Mouse (Mus musculus) urinary bladder, adult 18-20 months (tissue): ENCODE data around the gene Trim27.

Experiments used
- DNase-seq, 2 experiments: peaks; one replicate each; pipeline ENCODE4 v3.0.0; 2022; ENCODE audit warnings: low spot score in 2 of 2, mixed read lengths in 2 of 2

Trim27 gene

GRCm38 (mm10) chr13:21172241-21173027 lies 6.8 kb upstream of the Trim27 start:
- DNase-seq, result peak in 1 of 2 experiments; percentile 25

DNA sequence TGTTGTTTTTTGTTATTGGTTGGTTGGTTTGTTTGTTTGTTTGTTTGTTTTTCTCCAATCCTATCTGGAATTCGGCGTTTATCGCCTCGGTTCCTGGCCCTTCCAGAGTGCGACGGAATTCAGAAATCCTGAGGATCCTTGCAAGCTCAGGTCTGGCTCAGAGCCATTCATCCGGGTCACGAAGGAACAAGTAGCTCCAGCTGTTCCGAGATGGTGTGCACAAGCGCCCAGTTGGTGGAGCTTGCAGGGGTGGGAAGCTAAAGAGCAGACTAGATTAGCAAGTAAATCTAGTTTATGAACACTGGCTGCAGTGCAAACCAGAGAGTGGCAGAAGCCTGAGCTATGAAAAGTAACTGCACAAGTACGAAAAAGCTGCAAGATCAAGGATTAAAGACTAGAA lies 6.2 kb upstream of the Trim27 start:
- DNase-seq, result peak; percentile 53 to 77

- no peak for DNase-seq
Observed at GRCm38 (mm10) chr13:21176733-21177132, 2.5 kb upstream of the Trim27 start.

DNA sequence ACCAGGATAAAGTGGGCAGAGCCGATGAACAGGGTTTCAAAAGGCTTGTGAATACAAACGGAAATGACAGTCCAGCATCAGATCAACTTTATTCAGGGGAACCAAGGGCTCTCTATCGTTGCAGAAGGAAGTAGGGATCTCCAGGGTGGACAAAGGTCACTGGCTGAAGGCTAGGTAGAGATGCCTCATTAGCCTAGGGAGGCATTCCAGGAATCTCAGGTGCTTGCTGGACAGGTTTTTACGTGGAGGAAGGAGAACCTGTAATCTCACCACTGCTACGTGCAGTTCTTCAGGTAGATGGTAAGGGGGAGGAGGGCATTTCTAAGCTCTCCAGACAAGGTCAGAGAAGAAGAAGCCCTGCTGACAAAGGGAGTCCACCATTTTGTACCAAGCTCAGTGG lies 1.6 kb upstream of the Trim27 start:
- no peak for DNase-seq

GRCm38 (mm10) chr13:21178364-21178763 lies 881 bp upstream of the Trim27 start:
- no peak for DNase-seq

- DNase-seq, result peak; percentile 86 to 94
Observed at GRCm38 (mm10) chr13:21179724-21180550, 692 bp downstream of the Trim27 start.

DNA sequence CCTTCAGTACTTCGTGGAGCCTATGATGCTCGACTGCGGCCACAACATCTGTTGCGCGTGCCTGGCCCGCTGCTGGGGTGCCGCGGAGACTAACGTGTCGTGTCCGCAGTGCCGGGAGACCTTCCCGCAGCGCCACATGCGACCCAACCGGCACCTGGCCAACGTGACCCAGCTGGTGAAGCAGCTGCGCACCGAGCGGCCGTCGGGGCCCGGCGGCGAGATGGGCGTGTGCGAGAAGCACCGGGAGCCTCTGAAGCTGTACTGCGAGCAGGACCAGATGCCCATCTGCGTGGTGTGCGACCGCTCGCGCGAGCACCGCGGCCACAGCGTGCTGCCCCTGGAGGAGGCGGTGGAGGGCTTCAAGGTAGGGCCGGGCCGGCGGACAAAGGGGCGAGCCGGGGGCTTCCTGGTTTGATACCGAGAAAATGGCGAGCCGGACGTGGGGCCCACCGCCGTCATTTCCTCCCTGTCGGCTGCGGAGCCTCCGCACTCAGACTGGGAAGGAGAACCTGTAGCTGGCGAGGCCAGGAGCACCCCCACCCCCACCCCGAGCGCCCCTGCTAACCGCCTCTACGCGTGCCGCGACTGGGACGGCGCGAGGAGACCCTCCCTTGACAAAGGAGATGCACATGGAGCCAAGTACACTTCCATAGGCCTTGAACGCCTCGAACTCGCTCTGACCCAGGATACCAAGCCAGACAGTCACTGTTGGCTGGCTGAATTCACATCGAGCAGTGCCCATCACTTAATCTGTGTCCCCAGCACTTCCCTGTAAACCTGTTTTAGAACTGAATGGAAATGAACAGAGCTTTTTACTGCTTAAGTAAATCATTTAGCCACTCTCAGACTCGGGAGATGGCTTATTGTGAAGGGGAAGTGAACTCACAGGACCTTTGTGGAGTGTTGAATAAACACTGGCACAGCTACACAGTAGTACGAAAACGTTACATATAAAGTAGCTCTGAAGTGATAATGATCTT lies 1.6 kb downstream of the Trim27 start:
- peak in 1 of 2 experiments; percentile 30 for DNase-seq

DNA sequence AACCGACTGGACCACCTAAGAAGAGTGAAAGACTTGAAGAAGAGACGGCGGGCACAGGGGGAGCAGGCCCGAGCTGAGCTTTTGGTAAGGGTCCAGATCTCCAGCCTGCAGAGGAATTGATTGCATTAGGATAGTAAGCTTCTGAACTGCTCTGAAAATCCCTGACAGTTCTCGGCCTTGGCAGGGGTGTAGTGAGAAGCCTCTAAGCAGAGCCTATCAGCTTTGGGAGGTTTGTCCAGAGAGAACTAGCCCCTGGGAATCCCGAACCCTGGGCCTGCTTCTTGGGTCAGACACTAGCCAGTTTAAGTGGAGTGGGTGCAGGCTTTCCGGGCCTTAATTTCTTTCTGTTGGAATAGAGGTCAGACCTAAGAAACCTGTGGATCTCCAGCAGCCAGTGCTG lies 2.8 kb downstream of the Trim27 start:
- no peak for DNase-seq

GRCm38 (mm10) chr13:21183066-21183465 lies 3.8 kb downstream of the Trim27 start:
- no peak for DNase-seq

- no peak for DNase-seq
Observed at GRCm38 (mm10) chr13:21183661-21184060, 4.4 kb downstream of the Trim27 start.

DNA sequence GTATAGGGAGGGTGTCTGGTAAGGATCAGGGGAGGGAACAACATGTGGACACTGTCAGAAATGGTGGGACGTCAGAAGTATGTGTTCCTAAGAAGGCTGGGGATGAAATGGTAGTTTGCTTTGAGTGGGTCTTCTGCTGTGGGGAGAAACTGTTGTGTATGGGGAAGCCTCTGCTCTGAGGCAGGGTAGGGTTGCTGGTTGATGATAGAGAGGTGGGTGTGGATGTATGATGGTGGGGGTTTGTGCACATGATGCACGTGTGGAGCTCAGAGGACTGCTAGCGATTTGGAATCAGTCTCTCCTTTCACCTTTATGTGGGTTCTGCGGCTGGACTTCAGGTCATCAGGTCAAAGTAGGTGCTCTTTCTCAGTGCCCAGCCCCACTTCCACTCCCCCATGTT lies 6.3 kb downstream of the Trim27 start:
- DNase-seq, result no peak

DNA sequence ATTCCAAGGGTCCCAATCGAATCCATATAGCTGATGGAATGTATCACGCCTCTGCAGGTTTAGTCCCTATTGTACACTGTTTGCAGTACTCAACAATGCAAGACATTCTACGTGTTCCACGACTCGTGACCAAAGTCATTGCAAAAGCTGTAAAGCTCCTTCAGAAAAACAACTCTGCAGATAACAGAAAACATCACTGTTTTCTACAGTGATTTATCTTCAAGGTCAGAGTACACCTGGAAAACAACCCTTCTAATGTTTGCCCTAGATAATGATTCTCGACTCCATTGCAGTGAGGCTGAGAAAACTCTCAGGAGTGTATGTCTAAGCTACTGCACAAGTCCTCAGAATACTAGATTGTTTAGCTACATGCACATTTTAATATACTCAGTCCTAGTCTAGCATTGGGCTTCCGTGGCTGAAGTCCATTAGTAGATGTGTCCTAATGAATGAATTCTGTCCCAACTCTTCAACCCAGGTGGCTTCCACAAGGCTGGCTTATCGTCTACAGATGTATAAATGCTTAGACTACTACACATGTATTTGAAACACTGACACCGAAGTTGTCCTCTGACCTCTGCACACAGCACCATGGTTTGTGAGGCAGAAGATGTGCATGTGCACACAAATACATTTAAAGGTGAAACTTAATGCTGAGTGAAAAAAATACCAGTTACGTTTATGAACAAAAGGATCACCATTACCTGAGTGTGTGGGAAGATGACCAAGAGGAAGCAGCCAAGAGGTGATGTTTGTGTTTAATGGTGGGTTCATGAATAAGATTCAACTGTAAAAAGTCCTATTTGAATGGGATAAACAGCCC lies 16.4 kb downstream of the Trim27 start:
- no peak for DNase-seq

DNA sequence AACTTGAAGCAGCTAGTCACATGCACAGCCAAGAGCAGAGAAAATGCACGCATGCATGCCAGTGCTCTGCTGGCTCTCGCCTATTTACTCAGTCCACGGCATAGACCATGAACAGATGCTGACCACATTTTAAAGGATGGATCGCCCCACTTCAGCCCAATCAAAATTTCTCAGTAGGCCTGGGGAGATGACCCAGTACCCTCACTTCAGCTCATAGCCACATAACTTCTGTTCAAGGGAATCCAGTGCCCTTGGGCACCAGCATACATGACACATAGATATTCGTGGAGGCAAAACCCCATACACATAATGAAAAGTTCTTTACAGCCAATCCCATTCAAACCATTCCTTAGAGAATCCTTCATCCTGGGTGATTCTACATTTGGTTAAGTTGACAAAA lies 18.5 kb downstream of the Trim27 start:
- DNase-seq, result no peak

- no peak for DNase-seq
Observed at GRCm38 (mm10) chr13:21198313-21198712, 19.1 kb downstream of the Trim27 start.

DNA sequence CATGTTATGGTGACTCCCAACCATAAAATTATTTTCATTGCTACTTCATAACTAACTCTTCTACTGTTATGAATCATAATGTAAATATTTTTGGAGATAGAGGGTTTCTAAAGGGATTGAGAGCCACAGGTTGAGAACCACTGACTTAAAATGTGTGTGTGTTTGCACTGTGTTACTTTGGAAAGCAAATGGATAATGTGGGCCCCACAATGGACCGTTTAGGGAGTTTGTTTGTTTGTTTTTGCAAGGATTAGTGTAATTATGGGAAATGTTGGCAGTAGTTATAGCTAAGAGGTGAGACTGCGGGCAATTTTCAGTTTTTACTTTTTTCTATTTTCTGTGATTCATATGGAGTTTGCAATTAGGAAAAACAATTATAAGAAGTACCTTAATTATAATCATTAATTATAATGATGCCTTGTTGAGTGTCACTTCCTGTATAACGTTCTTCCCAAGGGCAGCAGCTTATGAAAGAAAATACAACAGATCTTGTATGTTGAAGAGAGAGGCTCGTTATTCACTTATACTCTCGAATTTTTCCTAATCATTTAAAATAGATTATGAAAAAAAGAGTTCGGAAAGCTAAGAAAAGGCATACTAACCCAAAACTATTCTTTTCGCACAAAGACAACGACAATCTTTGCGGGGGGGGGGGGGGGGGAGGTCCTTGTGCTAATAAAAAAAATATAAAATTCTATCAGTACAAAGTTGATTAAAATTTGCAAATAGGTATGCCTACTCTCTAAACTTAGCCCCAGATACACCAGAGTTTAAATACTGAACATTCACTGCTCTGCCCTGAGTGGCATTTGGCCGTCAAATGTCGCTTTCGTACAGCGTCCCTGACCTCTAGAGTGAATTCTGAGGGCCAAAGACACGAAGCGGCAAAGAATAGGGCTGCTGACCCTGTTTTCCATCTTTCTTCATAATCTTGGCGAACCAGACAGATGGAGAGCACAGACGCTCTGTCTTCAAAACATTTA lies 20.1 kb downstream of the Trim27 start:
- peak in 1 of 2 experiments; percentile 27 for DNase-seq

- peak; percentile 91 to 92 for DNase-seq
Observed at GRCm38 (mm10) chr13:21200043-21200999, 21.1 kb downstream of the Trim27 start.

- DNase-seq, result peak; percentile 12 to 13
Observed at GRCm38 (mm10) chr13:21215275-21215983, 36.2 kb downstream of the Trim27 start.

DNA sequence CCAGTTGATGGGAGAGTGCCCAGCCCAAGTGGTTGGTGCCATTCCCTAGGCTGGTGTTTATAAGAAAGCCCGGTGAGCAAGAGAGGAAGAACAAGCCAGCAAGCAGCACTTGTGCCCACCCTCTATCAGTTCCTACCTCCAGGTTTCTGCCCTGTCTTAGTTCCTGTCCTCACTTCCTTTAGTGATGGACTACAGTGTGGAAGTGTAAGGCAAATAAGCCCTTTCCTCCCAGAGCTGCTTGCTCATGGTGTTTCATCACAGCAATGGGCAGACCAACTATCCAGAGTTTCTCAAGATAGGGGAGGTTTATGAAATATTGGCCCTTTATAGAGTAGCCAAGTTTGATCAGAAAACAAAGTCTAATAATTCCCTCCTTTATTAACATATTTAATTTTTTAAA lies 37.5 kb downstream of the Trim27 start:
- DNase-seq, result no peak
